Mouse (Mus musculus): ENCODE data around the gene Ldb3. TPM values are rescaled to one million over a fixed set of nuclear protein-coding genes. Genes with fewer than 3 reads are reported as not detected.

The Ldb3 gene
- 0.83 and 0.92 TPM in 2 replicates for polyA plus RNA-seq (2012; rRNA removed)

DNA sequence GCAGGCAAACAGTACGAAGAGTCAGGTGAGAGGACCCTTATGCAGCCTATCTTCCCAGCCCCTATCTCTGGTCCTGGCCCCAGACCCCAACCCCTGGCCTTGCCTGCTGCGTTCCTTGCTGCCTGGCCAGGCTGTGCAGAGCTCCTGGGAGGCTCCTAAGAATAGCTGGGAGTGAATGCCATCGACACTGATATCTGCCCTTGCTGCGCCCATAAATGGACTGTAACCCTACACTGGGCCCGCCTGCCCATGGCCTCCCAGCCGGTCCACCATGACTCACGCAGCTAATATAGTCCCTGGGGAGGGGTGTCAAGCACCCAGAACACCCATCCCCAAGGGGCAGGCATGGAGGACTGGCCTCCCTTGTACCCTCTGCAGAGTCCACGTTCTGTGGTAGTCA, at the start of gene Ldb3:
Gene Ldb3 (minus strand): TSS at position 185 of the 400 bp plus-strand sequence.
- TF ChIP-seq POLR2A (IDR thresholded peaks at IDR 0.05; ENCODE audit: borderline replicate concordance, extremely low read depth, insufficient read depth, insufficient read length, poor library complexity, severe bottlenecking) (no peak), CTCF (IDR thresholded peaks at IDR 0.05; ENCODE audit: borderline replicate concordance, extremely low read depth, insufficient read depth, insufficient read length) (no peak)
- DNase-seq (ENCODE audit: low read depth): no peak

DNA sequence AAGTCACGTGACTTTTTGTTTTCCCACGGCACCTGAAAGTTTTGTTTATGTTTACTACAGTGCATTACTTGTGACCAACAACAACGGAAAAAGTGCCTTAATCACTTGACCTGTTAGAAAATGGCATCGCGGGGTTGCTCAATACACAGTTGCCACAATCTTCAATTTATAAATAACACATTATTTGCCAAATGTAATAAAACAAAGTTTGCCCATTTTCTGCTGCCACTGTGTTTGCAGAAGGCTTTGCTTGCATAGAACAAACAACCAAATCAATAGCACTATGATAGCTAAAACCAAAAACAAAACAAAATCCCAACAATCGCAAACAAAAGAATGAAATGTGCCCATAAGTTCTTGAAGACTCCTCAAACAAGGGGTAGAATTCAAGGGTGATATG, 47.2 kb upstream of the Ldb3 start:
- TF ChIP-seq CTCF (IDR thresholded peaks at IDR 0.05; ENCODE audit: borderline replicate concordance, extremely low read depth, insufficient read depth, insufficient read length) (no peak), POLR2A (IDR thresholded peaks at IDR 0.05; ENCODE audit: borderline replicate concordance, extremely low read depth, insufficient read depth, insufficient read length, poor library complexity, severe bottlenecking) (no peak)
- no peak for DNase-seq (ENCODE audit: low read depth)

DNA sequence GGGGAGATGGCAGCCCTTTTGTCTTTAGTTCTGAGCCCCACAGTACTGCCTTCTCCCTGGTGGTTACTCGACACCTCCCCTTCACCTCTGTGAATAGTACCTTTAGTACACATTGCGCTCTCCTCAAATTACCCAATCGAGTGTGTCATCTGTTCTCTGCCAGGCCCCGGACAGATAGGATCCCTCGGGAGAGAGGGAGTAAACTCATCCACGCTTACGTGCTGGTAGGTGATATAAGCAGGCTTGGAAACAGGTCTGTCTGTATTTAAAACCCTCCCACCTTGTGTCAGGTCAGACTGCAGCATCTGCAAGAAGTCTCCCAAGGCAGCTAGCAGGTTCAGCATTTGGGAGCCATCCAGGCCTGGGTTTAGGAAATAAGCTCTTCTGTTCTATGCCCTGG, 46.7 kb upstream of the Ldb3 start:
- TF ChIP-seq POLR2A (IDR thresholded peaks at IDR 0.05; ENCODE audit: borderline replicate concordance, extremely low read depth, insufficient read depth, insufficient read length, poor library complexity, severe bottlenecking): no peak
- TF ChIP-seq CTCF (IDR thresholded peaks at IDR 0.05; ENCODE audit: borderline replicate concordance, extremely low read depth, insufficient read depth, insufficient read length): no peak

DNA sequence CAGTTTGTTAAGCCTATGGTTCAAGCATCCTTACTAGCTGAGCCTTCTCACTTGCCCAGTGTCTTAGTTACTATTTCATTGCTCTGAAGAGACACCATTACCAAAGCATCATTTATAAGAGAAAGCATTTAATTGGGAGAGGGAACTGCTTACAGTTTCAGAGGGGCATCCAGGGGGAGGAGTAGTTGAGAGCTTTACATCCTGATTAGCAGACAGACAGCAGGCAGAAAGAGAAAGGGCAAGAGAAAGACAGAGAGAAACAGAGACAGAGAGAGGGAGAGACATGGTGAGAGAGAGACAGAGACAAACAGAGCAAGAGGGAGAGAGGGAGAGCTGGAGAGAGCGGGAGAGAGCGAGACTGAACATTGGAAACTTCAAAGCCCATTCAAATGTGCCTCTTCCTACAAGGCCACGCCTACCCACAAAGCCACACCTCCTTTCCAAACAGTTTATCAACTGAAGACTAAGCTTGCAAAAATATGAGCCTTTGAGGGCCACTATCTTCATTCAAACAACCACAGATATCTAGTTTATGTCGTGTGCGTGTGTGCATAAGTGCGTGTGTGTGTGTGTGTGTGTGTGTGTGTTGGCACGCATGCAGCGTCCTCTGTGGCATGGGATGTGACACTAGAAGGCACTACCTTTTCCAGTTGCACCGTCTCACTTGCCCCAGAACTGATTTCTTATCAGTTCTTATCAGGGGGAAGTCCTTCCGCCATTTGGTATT, 44.4 kb upstream of the Ldb3 start:
- no peak for DNase-seq (ENCODE audit: low read depth)
- TF ChIP-seq POLR2A (IDR thresholded peaks at IDR 0.05; ENCODE audit: borderline replicate concordance, extremely low read depth, insufficient read depth, insufficient read length, poor library complexity, severe bottlenecking) (no peak), CTCF (IDR thresholded peaks at IDR 0.05; ENCODE audit: borderline replicate concordance, extremely low read depth, insufficient read depth, insufficient read length) (no peak)

More for the DNA sequence above, 46.7 kb upstream of the Ldb3 start:
- DNase-seq (ENCODE audit: low read depth): no peak

DNA sequence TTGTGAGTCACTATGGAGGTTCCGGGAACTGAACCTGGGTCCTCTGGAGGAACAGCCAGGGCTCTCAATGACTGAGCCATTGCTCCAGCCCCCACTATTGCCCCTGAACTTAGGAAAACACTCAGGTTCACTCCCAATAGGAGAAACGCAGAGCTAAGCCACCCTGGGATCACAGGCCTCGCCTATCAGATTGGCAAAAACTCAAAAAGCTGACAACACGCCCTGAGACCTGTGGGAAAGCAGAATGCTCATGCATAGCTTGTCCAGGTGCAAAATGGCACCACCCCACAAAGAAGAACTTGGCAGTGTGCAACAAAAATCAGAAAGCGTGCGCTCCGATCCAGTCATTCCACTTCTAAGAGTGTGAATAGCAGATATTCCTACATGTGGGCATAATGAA, 38.3 kb upstream of the Ldb3 start:
- no peak for TF ChIP-seq CTCF (IDR thresholded peaks at IDR 0.05; ENCODE audit: borderline replicate concordance, extremely low read depth, insufficient read depth, insufficient read length)
- TF ChIP-seq POLR2A (IDR thresholded peaks at IDR 0.05; ENCODE audit: borderline replicate concordance, extremely low read depth, insufficient read depth, insufficient read length, poor library complexity, severe bottlenecking): no peak
- DNase-seq (ENCODE audit: low read depth): no peak

DNA sequence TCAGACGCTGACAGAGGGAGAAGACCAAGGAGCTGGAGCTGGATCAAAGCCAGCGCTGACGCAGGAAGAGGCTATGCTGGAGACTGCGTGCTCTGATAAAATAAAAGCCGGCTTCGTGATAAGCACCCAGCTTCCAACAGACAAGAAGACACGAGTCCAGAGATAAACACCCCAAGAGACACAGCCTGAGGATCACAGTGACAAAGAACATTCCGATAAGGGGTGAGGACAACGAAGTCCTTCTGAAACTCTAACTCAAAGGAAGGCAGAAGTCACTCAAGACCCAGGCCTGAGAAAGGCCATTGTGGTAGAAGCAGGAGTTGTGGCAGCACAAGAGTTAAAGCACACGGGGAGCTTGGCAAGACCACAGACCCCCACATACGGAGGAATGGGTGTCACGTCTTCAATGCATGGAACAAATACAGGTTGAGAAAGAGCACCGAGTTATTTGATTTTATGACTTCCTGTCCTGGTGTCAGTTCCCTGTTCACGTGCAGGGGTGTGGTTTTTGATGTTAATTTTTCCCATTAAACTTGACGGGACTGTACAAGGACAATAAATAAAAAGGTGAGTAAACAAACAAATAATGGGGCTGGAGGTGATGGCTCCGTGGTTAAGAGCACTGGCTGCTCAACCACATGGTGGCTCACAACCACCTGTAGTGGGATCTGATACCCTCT, 35.2 kb upstream of the Ldb3 start:
- TF ChIP-seq POLR2A (IDR thresholded peaks at IDR 0.05; ENCODE audit: borderline replicate concordance, extremely low read depth, insufficient read depth, insufficient read length, poor library complexity, severe bottlenecking) (no peak), CTCF (IDR thresholded peaks at IDR 0.05; ENCODE audit: borderline replicate concordance, extremely low read depth, insufficient read depth, insufficient read length) (no peak)
- no peak for DNase-seq (ENCODE audit: low read depth)

DNA sequence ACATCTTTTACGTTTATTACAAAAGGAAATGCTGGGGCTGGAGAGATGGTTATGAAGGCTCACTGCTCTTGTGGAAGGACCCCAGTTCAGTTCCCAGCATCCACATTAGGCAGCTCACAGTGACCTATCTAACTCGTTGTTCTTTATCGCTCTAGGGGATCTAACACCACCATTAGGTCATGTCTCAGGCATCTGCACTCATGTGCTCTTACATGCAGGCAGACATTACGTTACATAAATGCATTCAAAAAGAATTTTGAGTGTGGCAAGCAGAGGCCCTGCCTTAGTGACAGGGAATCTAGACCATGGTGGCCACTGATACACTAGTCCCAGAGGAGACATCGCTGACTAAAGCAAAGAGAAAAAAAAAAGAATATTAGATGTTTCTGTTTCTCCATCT, 34.6 kb upstream of the Ldb3 start:
- TF ChIP-seq CTCF (IDR thresholded peaks at IDR 0.05; ENCODE audit: borderline replicate concordance, extremely low read depth, insufficient read depth, insufficient read length) (no peak), POLR2A (IDR thresholded peaks at IDR 0.05; ENCODE audit: borderline replicate concordance, extremely low read depth, insufficient read depth, insufficient read length, poor library complexity, severe bottlenecking) (no peak)
- DNase-seq (ENCODE audit: low read depth): no peak

DNA sequence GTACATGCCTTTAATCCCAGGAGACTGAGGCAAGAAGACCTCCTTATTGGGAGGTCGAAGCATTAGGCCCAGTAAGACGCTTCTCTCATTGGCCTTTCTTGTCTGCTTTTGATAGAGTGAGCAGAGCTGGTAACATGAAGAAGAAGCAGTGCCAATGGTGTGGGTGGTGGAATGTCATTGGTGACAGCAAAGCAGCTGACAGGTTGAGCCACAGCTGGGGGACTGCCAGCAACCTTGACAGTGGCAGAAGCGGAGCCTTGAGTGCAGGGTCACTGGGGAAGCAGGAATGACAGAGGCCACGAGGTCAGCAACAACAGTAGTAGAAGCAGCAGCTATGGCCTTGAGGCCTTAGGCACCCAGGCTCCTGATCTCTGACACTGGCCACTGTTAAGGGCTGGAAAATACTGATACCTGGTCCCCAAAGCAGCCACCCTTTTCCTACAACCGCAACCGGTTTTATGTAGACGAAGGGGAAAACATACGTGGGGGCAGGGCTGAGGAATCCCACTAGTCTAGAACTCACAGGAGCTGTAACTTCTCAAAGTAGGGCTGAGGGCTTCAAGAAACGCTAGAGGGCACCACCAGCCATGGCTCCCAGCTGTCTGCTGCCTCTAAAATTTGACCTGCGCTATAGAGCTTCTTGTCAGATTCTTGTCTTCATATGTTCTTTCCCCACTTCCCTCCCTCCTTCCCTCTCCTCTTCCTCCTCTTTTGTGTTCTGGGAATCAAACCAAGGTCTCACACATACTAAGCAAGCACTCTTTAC, 32.3 kb upstream of the Ldb3 start:
- TF ChIP-seq POLR2A (IDR thresholded peaks at IDR 0.05; ENCODE audit: borderline replicate concordance, extremely low read depth, insufficient read depth, insufficient read length, poor library complexity, severe bottlenecking): no peak
- peak; percentile 53; the same call in 1 of the 2 replicates for TF ChIP-seq CTCF (IDR thresholded peaks at IDR 0.05; ENCODE audit: borderline replicate concordance, extremely low read depth, insufficient read depth, insufficient read length)
- DNase-seq (ENCODE audit: low read depth): peak; percentile 35

DNA sequence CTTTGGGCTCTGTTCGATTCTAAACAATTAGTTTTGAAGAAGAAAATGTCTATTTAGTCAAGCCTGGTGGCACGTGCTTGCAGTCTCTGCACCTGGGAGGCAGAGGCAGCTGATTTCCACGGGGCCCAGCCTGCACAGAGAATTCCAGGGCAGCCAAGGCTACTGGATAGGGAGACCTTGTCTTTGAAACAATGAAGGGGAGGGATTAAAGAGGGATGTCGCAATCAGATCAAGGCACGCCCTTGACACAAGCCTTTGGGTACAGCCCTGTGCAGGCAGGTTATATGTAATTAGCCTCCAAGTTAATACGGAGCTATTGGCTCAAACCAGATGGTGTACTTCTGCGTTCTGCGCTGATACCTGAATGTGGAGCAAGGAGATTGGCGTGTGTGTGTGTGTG, 30.3 kb upstream of the Ldb3 start:
- no peak for TF ChIP-seq CTCF (IDR thresholded peaks at IDR 0.05; ENCODE audit: borderline replicate concordance, extremely low read depth, insufficient read depth, insufficient read length)
- no peak for DNase-seq (ENCODE audit: low read depth)

DNA sequence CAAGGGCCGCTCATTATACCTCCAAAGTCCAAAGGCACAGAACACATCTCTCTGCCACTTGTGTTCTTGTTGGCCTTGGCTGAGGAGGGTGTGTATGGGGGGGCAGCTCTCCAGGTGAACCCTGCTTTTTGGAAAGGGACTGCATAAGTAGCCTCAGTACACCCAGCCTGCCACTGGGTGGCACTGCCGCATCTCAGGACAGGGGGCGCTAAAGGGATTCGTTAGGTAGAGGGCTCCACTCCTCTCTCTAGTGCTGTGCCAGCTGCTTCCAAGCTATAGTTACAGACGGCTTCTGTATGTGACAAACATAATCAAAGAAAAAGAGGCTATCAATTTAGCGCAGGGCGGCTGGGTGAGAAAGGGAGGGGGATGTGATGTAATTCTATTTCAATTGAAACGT, 28.3 kb upstream of the Ldb3 start:
- DNase-seq (ENCODE audit: low read depth): peak; percentile 93
- TF ChIP-seq CTCF (IDR thresholded peaks at IDR 0.05; ENCODE audit: borderline replicate concordance, extremely low read depth, insufficient read depth, insufficient read length) (peak; percentile 97), POLR2A (IDR thresholded peaks at IDR 0.05; ENCODE audit: borderline replicate concordance, extremely low read depth, insufficient read depth, insufficient read length, poor library complexity, severe bottlenecking) (no peak)

DNA sequence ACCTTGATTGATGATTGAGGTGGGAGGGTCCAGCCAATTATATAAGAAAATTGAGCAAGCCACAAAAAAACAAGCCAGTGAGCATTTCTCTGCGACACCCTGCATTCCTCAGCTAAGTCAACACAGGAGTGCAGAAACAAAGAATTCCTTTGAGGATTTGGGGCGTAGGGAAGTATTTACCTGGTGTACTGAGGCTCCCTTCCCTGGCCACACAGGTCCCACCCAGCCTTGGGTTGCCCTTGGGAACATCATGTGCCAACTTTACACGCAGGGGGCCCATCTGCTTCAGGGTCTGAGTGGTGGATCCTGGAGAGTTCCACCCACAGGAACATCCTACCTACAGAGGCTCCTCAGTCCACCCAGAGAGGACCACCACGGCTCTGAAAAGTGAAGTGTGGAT, 27.1 kb upstream of the Ldb3 start:
- DNase-seq (ENCODE audit: low read depth): no peak
- TF ChIP-seq POLR2A (IDR thresholded peaks at IDR 0.05; ENCODE audit: borderline replicate concordance, extremely low read depth, insufficient read depth, insufficient read length, poor library complexity, severe bottlenecking) (no peak), CTCF (IDR thresholded peaks at IDR 0.05; ENCODE audit: borderline replicate concordance, extremely low read depth, insufficient read depth, insufficient read length) (no peak)

All from brain, embryonic 14.5 days (tissue).